In genomic region chr11:9868454-9869130, GRCm38 (mm10) we compare ENCODE assay signal across 13 mouse cellular contexts.
"Had no signal": no experiment of that assay in that cellular context is flagged by ENCODE, and none has a peak within 500 bp of the region (broad histone marks: within the 10 kb centered on the region; RNA-seq: fewer than 3 reads in every experiment).

No protein-coding gene starts in this region.

- H3K9me3 ChIP-seq: limb, embryonic 12.5 days; neural tube, embryonic 13.5 days had no signal

- H3K4me3 ChIP-seq: layer of hippocampus, adult 2 months; limb, embryonic 12.5 days; neural tube, embryonic 13.5 days had no signal

- H3K9ac ChIP-seq: limb, embryonic 12.5 days; liver, embryonic 14.5 days; neural tube, embryonic 13.5 days had no signal

- DNase-seq: kidney, postnatal 10 days; kidney, postnatal 4 days; liver; lung, adult 18-20 months; retina, postnatal 1 day; right cerebral cortex, postnatal 4 days; spleen, adult 18-20 months; thymus, adult 18-20 months; thymus, postnatal 14 days had no signal

- H3K27me3 ChIP-seq: limb, embryonic 12.5 days; neural tube, embryonic 13.5 days had no signal

- H3K36me3 ChIP-seq: limb, embryonic 12.5 days; neural tube, embryonic 13.5 days had no signal

- H3K4me2 ChIP-seq: limb, embryonic 12.5 days; neural tube, embryonic 13.5 days had no signal

- H3K4me1 ChIP-seq: limb, embryonic 12.5 days; neural tube, embryonic 13.5 days had no signal

- H3K27ac ChIP-seq: layer of hippocampus, adult 2 months; limb, embryonic 12.5 days; liver, embryonic 14.5 days; neural tube, embryonic 13.5 days had no signal
